Mouse (Mus musculus) MN1 (cell line): Measurements from ENCODE around the gene Gm49380.
A peak's percentile ranks its signal among the peaks of the same experiment; 100 is the strongest.

Experiments
- DNase-seq: peaks from one replicate; pipeline ENCODE4 v3.0.0-alpha.2; 2016; ENCODE audit warnings: low spot score

Gene Gm49380

GRCm38 (mm10) chr9:44075276-44075995 lies 37.9 kb downstream of the Gm49380 start:
- no peak for DNase-seq

GRCm38 (mm10) chr9:44074395-44075275 lies 38.7 kb downstream of the Gm49380 start:
- no peak for DNase-seq

- no peak for DNase-seq
These were observed 40.2 kb downstream of the Gm49380 start for GRCm38 (mm10) chr9:44073115-44073514.

GRCm38 (mm10) chr9:44072599-44072915 lies 40.7 kb downstream of the Gm49380 start:
- DNase-seq: no peak

- no peak for DNase-seq
These were observed 41.2 kb downstream of the Gm49380 start for GRCm38 (mm10) chr9:44071914-44072598.

GRCm38 (mm10) chr9:44070844-44071231 lies 42.5 kb downstream of the Gm49380 start:
- DNase-seq: no peak

GRCm38 (mm10) chr9:44070113-44070843 lies 43.0 kb downstream of the Gm49380 start:
- DNase-seq: no peak

GRCm38 (mm10) chr9:44069252-44069651 lies 44.0 kb downstream of the Gm49380 start:
- DNase-seq: no peak

- no peak for DNase-seq
These were observed 45.4 kb downstream of the Gm49380 start for GRCm38 (mm10) chr9:44067960-44068330.

- DNase-seq: no peak
These were observed 45.9 kb downstream of the Gm49380 start for GRCm38 (mm10) chr9:44067241-44067959.

GRCm38 (mm10) chr9:44066785-44067225 lies 46.5 kb downstream of the Gm49380 start, which contains the start of gene Usp2:
Usp2 (plus strand) TSS chr9:44067021.
- peak; percentile 98 for DNase-seq

- DNase-seq: no peak
These were observed 48.1 kb downstream of the Gm49380 start for GRCm38 (mm10) chr9:44065177-44065576.

- DNase-seq: no peak
These were observed 54.7 kb downstream of the Gm49380 start for GRCm38 (mm10) chr9:44058606-44059005.

- DNase-seq: no peak
These were observed 59.4 kb downstream of the Gm49380 start for GRCm38 (mm10) chr9:44053936-44054335.

GRCm38 (mm10) chr9:44052855-44053254 lies 60.4 kb downstream of the Gm49380 start:
- DNase-seq: no peak

- no peak for DNase-seq
These were observed 63.7 kb downstream of the Gm49380 start for GRCm38 (mm10) chr9:44049381-44050165.

GRCm38 (mm10) chr9:44048541-44049380 lies 64.5 kb downstream of the Gm49380 start:
- no peak for DNase-seq

GRCm38 (mm10) chr9:44047571-44048490 lies 65.5 kb downstream of the Gm49380 start:
- no peak for DNase-seq
